Mouse (Mus musculus) T-helper 17 cell (primary cell): ENCODE measurements around the gene Tubd1.

Experiments
- in situ Hi-C, 2 experiments: fragments of 300-600 bp; cut with MboI, MseI; formaldehyde crosslinking; loops; 1 replicate in 1 of 2; 2 replicates in 1 of 2; pipeline ENCODE4 v1.15.1; 2025; ENCODE audit warnings: high pct_unique_total_duplicates in 2 of 2

Gene Tubd1

DNA sequence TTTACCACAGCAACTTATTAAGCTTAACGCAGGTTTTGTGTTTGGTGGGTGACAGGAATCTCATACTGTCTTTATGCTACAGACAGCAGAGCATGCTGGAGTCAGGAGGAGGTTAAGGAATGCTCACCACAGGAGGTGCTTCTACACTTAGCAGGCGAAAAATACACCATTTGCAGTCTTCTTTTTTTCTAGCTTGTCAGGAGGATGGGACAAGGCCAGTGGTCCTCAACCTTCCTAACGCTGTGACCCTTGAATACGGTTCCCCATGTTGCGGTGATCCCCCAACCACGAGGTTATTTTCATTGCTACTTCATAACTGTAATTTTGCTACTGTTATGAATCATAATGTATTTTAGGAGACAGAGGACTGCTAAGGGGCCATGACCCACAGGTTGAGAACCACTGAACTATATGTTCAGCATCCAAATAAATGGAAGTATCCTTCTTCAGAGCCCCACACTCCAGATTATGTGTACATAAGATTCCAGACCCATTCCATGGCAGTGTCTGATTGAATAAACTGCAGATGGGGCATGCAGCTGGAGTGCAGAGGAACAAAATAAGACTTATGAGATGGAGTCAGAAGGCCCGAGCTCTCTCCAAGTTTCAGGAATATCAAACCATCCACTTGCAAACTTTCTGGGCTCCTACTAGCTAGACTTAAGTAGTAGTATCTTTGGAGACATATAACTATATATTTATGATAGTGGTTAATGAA lies 37.9 kb downstream of the Tubd1 start:
- in situ Hi-C loops = loop anchor here (10.0 to 25.0 kb wide), 3 partner anchors 232 to 1172 kb away; partner anchors contain the start of gene Supt4a (in 1 of the 2)

DNA sequence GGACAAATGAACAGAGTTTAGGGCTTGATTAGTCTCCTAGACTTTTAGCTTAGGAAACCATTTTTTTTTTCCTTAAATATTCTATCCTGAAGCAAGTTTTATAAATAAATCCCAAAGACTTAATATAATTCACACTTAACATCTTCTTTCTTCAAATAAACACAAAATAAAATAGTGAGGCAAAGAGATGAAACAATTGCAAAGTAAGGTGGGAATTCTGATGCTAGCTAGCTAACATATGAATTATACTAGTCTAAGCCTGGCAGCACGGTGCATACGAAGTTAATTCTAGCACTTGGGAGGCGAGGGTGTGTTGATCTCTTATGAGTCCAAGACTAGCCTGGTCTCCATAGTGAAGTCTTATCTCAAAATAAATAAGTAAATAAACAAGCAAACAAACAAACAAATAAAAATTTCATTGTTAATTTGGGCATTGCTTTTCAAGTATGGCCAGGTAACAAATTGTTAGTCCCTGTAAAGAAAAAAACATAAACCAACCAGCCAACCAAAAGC lies 38.6 kb downstream of the Tubd1 start:
- in situ Hi-C loops = loop anchor here (10.0 to 25.0 kb wide), 3 partner anchors 231 to 1171 kb away; partner anchors contain the start of gene Supt4a (in 1 of the 2)

DNA sequence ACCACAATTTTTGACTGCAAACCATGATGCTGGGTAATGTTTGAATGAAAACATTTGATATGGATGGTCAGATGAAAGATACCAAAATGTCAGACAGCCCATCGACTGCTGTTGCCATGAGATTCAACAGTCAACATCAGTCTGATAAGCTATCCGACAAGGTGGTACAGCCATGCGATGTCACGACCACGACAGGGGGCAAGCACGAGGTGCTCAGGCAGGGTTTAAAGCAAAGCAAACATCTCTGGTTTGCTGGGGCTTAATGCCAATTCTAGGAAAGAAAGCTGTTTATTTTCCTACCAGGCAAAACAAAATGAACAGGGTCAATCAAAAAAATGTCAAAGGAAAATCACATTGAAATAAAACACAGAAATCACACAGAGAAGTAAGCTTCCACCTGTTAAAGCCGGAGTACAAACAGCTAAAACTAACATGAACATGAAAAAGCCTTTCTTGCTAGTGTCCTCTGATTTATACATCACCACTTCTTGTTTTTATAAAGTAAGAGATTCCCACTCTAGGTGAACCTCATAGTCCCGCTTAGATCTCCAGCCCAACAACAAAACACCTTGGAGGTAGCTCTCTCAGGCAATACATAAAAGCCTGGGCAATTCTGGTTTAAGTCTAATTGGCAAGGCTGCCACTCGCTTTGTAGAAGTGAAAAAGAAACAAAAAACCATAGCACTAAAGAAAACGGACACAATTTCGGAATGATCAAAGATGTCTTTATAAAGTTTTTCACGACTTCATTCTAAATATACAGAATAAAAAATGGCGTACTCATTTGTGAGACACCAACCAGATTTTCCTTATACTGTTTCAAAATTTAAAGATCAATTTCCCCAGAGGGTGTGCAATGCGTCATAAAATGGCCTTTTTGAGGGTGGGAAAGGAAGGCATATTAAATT lies 39.5 kb downstream of the Tubd1 start:
- in situ Hi-C loops = loop anchor here (10.0 to 25.0 kb wide), 3 partner anchors 231 to 1171 kb away; partner anchors contain the start of gene Supt4a (in 1 of the 2)

DNA sequence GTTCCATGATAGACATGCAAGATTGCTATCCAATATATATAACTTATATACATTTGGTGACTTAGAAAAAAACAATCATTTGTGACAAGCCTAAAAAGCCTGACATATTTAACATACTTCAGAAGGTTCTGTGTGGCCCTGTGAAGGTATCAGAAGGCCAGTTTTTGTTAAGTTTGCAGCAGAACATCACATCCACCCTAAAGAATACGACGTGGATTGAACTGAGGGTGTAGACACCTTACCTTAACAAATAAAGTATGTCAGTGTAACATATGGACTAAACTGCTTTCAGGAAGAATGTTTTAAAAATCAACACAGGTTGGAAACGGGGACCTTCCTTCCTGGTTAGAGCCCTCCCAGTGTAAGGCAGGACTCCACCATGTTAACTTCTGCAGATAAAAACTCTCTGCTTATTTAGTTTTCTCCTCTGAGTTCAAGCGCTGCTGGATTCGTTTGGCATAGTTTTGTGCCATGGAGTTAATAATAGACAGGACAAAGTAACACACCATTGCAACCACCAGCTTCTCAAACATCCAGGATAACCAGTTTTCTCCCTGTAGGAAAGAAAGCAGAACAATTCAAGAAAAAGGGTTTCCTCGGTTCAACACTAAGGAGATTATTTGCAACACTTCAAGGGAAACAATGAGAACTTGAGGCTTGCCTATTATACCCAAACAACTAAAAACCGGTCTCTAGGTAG lies 40.3 kb downstream of the Tubd1 start:
- in situ Hi-C loops = loop anchor here (10.0 to 25.0 kb wide), 3 partner anchors 230 to 1170 kb away; partner anchors contain the start of gene Supt4a (in 1 of the 2)

DNA sequence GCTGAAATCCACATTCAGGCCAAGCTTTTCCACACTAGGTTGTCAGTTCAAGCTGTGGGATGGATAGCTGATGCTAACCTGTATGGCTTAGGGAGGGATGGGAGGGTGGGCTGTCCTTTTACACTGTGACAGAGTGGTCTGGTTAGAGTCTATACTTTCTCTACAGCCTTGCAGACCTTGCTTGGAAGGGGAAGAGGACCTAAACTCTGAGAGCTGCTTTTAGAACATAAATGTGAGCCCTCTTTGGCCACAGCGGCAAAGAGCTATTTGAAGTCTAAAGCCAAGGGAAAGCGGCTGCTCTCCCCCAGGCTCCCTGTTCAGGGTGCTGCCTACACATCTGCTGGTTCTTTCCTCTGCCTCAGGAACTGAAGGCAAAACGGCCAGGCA lies 40.8 kb downstream of the Tubd1 start:
- in situ Hi-C loops = loop anchor here (10.0 to 25.0 kb wide), 3 partner anchors 229 to 1169 kb away; partner anchors contain the start of gene Supt4a (in 1 of the 2)

DNA sequence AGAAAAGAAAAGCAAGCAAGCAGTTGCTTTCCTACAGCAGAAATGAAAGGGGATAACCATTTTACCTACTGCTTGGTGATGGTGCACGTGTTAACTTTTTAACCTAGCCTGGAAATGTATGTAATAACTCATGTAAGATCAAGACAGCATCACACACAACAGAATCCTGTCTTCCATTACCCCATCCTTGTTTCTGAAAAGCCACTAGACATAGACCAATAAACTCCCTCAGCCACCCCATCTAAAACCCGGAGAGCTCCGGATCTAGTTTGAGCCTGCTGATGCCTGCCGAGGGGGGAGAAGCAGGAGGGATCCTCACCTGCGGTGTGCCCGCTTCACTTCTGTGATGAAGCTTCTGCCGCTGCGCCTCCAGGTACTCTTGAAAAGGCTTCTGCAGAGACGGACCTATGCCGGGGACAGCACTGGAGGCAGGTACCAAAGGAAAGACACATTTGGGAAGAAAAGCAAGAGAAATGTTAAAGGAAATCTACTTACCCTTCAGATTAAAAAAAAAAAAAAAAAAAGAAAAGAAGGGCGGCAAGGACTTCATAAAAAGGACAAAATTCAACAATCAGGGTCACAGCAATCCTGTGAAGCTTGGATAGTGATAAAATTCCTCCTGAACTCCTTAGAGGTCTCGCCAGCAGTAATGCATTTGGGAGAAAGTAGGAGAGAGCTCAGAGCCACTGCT lies 41.5 kb downstream of the Tubd1 start:
- in situ Hi-C loops = loop anchor here (10.0 to 25.0 kb wide), 3 partner anchors 228 to 1168 kb away; partner anchors contain the start of gene Supt4a (in 1 of the 2)

DNA sequence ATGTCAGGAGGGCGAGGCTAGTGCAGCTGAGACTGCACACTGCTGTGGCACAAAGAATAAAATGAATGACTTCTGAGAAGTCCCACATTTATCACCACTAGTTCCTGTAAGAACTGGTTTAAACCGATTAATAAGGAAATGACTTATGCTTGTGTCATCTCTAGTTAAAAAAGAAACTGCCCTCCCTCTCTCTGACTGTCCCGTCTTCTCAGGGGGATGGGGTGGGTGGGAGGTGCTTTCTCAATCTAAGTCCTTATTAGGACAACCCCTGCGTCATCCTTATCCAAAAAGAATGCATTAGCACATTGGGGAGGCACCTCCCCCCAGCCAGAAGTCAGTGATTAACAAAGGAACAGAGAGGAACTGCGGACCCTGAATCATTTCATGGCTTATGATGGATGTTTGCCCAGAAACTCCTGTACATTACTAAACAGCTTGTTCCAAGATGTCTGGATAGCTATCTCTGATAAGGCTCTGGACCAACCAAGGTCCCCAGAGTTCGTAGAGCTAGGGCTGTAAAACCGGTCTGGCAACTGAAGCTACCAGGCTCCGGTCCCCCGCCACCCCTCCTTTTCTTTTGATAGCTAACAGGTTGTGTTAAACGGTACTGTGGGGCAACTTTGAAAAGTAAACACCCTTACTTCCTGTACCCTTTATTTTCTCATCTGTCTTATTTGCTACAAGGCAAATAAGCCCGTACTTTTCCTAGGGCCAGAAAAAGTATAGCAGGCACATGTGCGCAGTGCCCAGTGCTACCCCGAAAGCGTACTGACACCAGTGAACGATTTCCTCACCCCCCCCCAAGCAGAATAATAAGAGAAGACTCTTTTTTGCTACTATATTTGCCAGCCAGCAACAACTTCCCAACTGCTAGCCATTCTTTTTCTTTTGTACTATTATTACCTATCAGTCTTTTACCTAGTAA lies 42.3 kb downstream of the Tubd1 start:
- in situ Hi-C loops = loop anchor here (10.0 to 25.0 kb wide), 3 partner anchors 228 to 1168 kb away; partner anchors contain the start of gene Supt4a (in 1 of the 2)

DNA sequence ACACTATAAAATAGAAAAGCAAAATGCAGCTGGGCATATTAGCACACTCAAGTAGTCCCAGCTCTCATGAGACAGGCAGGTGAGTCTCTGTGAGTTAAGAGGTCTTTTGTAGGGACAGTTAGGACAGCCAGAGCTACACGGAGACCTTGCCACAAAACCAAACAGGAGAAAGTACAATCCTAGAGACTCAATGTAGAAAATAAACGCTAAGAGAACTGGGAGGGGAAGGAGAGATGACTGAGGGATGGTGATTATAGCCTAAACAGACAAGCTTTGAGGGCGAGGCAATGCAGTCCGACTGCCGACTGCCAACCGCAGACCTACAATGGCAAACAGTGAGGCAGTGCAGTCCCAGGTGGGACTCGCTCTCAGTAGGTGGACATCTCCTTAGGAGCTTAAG lies 43.0 kb downstream of the Tubd1 start:
- in situ Hi-C loops = loop anchor here (10.0 to 25.0 kb wide), 3 partner anchors 227 to 1167 kb away; partner anchors contain the start of gene Supt4a (in 1 of the 2)

DNA sequence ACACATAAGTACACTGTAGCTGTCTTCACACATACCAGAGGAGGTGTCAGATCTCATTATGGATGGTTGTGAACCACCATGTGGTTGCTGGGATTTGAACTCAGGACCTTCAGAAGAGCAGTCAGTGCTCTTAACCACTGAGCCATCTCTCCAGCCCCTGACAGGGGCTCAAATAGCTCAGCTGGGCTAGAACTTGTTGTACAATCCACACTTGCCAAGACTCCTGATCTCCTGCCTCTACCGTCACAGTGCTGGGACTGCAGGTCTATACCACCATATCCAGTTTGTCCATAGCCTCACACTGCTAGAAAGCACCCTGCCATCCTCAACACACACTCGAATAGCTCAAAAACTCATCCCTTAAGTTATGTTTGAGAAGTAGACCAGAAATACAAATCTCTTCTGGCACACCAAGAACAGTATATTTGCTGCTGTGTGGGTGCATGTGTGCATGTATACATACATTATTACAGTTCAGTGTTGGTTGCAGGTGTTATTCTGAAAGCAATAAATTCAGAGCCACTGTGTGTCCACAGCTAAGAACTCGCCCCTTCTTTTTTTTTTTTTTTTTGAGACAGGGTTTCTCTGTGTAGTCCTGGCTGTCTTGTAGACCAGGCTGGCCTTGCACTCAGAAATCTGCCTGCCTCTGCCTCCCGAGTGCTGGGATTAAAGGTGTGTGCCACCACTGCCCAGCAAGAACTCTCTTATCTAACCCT lies 44.0 kb downstream of the Tubd1 start:
- in situ Hi-C loops = loop anchor here (10.0 to 25.0 kb wide), 3 partner anchors 226 to 1166 kb away; partner anchors contain the start of gene Supt4a (in 1 of the 2)

DNA sequence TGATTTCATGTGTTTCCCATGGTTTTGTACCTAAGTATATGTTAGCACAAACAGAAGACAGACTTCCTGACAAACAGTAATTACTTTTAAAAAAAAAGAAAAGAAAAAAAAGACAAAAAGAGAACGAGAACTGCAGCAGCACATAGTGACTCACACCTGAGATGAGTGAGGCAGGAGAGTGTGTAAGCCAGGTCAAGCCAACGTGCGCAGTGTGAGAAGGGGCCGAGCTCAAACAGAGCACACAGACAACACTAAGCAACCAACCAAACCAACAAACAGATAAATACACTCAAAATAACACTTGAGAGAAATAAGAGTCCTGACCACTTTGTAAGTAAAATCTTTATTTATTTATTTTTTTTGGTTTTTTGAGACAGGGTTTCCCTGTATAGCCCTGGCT lies 45.3 kb downstream of the Tubd1 start:
- in situ Hi-C loops = loop anchor here in 1 of 2 experiments (25.0 kb wide), 1 partner anchor 1147 kb away; the partner anchor contains the start of gene Supt4a

DNA sequence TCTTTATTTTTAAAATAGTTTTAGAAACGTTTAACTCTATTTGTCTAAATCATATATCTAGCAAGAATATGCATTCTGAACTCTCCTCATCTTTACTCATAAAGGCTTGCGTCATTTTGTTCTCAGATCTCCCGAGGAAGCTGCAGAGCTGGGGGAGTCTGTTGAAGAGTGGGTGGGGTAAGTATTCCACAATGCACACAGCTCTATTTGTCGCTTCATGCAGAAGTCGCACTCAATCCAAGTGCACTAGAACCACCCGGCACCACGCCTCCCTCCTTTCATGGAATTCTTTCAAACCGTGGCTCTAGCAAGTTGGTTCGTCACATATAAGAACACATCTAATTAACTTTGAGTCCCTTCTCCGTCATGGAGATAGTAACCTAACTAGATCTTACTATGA lies 45.8 kb downstream of the Tubd1 start:
- in situ Hi-C loops = loop anchor here in 1 of 2 experiments (25.0 kb wide), 1 partner anchor 1147 kb away; the partner anchor contains the start of gene Supt4a

DNA sequence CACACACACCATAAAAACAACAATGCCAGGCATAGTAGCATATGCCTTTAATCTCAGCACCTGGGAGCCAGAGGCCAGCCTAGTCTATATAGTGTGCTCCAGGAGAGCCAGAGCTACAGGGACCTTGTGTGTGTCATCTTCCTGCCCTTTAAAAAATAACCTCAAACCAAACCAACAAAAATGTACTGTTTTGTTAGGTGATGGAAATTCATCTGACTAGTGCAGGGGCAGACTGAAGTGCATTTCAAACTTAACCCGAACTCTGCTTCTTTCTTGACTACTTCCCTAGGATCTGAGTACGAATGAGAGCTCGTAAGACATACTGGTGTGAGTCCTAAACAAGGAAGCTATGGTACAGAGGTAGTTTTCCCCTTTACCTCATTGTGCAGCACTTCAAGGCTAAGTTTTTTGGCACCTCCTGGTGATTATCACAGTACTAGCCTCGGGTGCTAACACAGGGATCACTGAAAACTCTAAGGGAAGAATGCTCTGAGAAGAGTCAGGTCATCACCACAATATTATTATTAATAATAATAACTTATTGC lies 46.6 kb downstream of the Tubd1 start:
- in situ Hi-C loops = loop anchor here in 1 of 2 experiments (25.0 kb wide), 1 partner anchor 1146 kb away; the partner anchor contains the start of gene Supt4a

DNA sequence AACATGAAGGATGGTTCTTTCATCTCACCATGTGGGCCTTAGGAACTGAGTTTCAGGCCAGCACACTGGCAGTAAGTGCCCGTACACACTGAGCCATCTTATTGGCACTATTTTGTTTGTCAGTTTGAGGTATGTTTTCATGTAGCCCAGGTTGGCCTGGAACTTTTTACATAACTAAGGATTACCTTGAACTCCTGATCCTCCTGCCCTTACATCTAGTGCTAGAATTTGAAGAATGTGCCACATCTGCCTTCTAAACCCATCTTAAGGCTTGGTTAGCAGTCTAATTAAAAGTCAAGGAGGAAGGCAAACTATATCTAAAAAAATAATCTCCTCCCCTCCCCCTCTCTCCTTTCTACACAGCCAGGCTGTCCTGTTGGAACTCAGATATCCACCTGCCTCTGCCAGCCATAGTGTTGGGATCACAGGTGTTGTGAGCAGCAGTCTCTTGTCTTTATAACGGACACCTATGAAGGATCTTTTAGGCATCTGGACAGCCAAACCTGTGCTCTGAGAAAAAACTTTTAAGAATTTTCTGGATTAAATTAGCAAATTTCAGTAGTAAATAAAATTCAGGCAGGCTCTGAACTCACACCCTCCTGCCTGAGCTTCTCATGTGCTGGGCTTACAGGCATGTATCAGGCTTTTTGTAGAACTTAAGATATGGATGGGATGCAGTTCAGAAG lies 47.3 kb downstream of the Tubd1 start:
- in situ Hi-C loops = loop anchor here in 1 of 2 experiments (25.0 kb wide), 1 partner anchor 1145 kb away; the partner anchor contains the start of gene Supt4a

DNA sequence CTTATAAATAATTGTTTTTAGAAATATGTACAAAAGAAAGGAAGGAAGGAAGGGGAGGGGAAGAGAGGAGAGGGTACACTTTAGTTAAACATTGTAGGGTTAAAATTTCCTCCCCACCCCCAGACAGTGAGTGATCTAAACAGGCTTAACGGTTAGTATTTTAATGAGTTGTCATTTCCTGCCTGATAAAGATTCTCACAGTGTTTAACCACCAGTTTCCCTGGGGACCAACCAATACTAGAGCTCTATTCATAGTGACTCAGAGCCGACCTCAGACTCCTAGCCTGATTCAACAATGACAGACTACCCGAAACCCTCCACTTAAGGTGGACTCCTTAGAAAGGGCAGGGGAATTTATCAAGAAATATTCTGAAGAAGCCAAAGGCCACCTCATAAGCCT lies 48.2 kb downstream of the Tubd1 start:
- in situ Hi-C loops = loop anchor here in 1 of 2 experiments (25.0 kb wide), 1 partner anchor 1144 kb away; the partner anchor contains the start of gene Supt4a

DNA sequence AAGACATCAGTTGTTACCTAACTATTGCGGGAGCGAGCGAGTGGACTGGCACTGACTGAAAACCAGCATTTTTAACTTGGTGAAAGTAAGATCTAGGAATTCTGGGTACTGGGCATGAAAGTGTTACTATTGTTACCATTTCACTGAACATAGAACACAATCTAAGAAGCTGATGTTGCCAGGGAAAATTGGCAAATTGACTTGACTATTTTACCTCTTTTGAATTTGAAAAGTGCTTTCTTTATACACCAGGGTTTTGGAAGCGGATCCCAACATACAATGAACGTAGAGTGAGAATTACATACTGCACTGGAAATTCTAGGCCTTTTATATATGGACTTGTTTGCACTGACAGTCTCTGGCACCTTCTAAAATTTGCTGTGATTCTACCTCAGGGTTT lies 48.7 kb downstream of the Tubd1 start:
- in situ Hi-C loops = loop anchor here in 1 of 2 experiments (25.0 kb wide), 1 partner anchor 1144 kb away; the partner anchor contains the start of gene Supt4a

DNA sequence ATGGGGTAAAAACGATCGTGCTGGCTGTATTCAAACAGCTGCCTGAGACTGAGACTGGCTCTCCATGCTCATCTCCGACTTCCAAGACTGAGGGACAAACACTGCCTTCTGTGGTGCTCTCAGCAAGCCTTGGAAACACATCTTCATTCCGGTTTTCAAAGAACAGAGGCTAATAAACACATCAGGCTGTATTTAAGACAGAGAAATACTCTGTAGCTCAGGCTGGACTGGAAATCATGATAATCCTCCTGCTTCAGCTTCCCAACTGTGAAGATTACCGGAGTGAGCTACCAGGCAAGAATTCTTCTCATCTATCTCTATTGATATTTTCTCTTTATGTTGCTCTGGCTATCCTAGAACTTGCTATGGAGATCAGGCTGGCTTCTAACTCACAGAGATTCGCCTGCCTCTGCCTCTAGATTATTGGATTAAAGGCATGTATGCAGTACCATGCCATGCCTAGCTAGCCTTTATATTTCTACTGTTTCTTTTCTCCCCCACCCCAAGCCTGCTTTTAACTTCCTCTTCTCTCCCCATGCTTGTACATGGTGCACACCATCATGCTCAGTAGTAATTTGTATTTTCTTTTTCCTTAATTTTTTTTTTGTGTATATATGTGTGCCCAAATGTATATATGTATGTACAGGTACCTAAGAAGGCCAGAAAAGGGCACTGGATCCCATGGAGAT lies 49.5 kb downstream of the Tubd1 start:
- in situ Hi-C loops = loop anchor here in 1 of 2 experiments (25.0 kb wide), 1 partner anchor 1143 kb away; the partner anchor contains the start of gene Supt4a
